Mouse (Mus musculus): Measurements from ENCODE around the gene Mios.
A peak's percentile ranks its signal among the peaks of the same experiment; 100 is the strongest.

Mios gene

DNA sequence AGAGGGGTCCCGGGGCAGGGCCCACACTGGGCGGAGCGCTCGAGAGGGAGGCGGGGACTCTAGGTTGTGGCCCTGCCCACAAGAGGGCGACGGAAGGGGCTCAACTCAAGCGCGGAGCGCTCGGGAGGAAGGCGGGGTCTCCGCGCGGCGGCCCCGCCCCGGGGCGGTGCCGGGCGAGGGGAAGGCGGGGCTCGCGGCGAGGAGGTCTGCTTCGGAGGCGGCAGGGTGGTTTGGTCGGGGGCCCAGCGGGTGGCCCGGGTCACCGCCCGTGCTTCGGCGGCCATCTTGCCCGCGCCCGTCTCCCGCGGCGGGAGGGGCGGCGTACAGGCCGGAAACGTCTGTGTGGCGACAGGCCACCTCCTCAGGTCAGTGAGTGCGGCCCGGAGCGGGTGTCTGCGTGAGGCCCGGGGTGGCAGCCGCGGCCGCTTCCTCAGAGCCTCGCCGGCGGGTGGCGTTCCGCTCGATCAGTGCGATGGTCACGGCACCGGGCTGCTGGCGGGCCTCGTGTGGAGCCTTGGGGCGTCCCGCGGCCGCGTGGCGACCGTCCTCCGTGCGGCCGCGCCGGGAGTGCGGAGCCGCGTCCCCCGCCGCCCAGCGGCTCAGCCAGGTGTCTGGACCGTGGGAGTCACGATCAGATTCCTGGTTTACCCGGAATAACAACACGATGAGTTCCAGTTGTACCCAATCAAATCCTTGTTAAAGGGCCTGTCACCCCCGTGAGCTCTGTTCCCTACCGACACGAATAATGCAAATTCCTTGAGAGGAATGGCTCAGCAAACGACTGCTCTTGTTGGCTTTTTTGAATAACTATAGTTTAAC lies at the start of gene Mios:
Gene Mios, plus strand, starts transcription at position 176 of the 819 bp plus-strand sequence.
- peak; percentile 92 for DNase-seq (ENCODE audit: low spot score)

DNA sequence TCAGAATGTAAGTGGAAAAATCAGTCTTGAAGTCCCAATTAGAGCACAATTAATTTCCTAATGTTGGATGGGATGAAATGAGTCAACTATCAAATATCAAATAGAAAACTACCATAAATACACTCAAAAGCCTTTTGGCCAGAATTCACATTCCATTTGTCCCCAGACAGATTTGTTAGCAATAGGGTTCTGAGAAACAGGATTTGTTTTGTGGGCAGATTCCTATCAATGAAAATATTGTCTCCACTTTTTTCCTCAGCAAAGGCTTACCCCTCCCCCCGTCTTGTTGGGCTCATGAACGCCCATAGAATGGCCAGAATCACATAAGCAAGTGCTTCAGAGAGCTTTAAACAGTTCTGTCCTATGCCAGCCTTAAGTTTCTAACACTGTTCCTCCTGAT lies 49.0 kb upstream of the Mios start:
- no peak for DNase-seq (ENCODE audit: low spot score)

DNA sequence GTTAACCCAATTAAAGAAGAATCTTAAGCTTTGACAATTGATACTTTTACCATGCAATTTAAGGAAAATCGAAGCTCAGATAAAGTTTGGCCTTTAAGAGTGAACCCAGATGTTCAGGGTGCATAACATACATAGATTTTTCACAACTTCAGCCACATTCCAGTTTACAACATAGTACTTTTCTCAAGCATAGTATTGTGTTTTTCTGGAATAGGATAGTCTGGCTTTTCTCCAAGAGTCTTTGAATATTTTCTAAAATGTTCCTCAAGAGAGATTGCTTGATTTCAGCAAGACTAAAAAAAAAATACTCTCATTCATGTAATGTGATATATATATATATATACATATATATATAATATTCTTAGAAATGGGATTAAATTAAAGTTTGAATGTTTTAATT lies 44.3 kb upstream of the Mios start:
- no peak for DNase-seq (ENCODE audit: low spot score)

DNA sequence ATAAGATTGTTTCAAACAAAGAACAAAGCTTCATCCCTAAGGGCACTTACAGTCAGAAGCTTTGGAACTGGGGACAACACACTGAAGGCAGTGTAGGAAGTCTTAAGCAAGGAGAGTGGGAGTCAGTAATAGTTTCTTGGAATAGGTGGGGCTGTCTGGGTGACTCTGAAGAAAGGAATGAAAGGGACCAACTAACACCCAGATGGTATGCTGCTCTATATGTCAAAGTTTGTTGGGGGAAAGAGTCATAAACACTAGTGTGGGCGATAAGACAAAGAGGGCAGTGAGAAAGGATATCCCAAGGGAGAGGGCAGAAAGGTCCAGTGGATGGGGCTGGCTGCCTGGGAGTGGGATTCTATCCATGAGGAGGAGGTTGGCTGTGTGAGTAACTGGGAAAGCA lies 36.9 kb upstream of the Mios start:
- DNase-seq (ENCODE audit: low spot score) = no peak

DNA sequence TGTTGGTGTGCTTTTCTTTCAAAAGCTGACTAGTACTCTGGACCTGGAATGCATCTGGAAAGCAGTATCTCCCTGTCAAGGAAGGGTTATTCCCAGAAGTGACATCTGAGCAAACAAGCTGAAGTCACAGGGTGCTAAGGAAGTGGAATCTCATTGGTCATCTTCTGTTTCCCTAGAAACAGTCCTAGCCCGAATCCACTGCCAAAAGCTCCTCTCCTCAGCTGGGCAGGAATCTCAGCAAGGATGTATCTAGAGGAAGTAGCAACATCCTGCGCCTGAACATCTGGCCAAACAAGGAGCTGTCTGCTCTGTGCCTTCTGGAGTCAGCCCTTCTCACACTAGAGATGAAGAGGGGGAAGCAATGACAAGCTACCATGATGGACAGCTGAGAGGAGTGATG lies 35.0 kb upstream of the Mios start:
- DNase-seq (ENCODE audit: low spot score) = no peak

DNA sequence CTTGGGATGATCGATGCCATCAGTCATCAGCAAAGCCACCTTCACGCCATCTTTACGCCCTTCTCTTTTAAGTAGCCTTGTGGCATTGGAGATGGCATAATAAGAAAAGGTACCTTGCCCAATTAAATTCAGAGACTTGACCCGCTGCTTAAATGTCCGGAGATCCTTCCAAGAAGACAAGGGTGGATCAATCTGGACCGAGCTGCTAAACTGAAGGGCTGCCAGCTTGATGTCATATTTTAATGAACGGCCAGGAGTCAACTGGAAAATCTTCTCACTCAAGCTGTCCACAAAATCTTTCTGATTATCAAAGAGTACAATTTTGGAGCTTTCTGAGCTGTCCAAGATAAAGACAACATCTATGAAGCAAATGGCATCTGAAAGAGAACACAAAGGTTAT lies 33.7 kb upstream of the Mios start:
- no peak for DNase-seq (ENCODE audit: low spot score)

DNA sequence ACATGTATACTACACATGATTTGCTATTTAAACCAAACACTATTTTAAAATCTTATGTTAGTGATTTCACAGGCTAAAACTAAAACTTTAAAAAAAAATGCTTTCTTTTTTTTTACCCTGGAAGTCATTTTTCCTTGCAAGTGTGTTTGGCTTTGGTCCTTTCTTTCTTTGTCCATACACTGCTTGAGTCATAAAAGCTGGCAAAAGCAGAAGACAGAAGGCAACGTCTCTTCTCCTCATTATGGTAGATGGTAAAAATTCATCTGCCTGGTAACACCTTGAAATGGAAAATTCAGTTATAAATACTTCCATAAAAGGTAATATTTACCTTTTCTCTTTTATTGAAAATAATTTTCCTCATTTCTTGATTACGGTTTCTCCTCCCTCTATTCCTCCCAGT lies 32.9 kb upstream of the Mios start:
- no peak for DNase-seq (ENCODE audit: low spot score)

DNA sequence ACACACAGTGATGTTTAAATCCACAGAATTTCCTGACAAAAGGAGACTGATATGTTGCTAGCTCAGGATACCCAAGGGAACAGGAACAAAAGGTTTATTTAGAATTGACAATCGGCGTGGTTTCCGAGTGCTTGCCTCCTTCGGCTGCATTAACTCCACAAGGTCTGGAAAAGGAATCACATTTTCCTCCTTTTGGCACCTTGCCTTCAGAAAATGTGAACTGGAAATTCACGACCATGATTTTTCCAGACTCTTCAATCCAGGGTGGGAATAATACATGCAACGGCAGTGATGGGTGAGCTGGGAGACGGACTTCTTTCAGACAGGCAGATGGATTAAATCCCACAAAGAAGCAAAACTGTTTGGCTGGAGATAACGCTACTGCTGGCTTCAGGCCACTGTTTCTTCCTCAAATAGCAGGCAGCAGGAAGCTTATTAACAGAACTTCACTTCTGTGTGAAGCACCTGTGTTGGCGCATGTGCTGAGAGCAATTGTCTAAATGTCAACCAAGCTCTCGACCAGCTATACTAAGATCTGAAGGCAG lies 30.6 kb upstream of the Mios start:
- DNase-seq (ENCODE audit: low spot score) = peak; percentile 19

DNA sequence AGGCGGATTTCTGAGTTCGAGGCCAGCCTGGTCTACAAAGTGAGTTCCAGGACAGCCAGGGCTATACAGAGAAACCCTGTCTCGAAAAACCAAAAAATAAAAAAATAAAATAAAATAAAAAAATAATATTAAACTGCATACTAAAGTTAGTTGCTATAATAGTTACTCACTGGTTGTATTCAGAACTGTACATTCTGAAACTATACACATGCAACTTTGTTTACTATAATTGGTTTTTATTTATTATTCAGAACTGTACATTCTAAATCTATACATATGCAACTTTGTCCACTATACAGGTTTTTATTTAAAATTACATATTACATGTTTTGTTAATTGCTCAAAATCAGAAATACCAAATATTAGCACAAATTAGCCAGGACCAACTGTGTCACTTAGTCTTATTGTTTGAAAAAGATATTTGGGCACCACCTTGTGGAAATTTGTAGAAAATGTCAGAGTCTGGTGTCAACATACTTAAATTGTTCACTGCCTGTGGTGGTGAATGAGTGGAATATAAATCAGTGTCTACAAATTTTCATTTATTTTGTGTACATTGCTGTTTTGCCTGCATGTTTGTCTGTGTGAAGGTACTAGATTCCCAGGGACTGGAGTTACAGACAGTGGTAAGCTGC lies 20.3 kb upstream of the Mios start:
- peak; percentile 60 for DNase-seq (ENCODE audit: low spot score)

DNA sequence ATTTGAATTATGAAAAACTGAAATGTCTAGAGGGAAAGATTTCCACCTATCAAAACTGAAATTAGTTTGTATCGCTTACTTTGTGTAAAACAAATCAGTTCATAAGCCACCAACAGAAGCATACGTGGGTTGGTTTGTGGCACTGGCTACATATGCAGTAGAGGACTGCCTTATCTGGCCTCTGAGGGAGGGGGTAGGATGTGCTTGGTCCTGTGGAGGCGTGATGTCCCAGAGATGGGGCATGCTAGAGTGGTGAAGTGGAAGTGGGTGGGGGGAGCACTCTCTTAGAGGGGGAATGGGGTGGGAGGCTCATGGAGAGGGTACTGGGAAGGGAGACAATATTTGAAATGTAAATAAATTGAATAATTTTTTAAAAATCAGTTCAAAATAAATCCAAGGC lies 19.1 kb upstream of the Mios start:
- DNase-seq (ENCODE audit: low spot score) = no peak

DNA sequence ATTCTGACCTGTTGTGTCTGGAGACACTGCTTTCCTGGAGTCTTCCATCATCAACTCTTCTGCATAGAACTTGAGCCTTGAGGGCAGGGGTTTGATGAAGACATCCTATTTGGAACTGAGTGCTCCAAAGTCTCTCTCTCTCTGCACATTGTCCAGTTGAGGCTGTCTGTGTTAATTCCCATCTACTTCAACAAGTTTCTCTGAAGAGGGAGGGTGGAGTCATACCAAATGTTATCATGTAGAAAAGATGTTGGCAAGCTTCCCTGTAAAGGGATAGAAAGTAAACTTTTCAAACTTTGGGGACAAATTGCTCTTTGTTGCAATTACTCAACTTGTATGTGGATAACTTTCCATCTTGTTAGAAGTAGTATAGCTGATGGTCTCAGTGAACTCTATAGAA lies 16.5 kb upstream of the Mios start, which contains the start of gene Col28a1:
Gene Col28a1, minus strand, starts transcription at position 101 of the 400 bp plus-strand sequence.
- no peak for DNase-seq (ENCODE audit: low spot score)

DNA sequence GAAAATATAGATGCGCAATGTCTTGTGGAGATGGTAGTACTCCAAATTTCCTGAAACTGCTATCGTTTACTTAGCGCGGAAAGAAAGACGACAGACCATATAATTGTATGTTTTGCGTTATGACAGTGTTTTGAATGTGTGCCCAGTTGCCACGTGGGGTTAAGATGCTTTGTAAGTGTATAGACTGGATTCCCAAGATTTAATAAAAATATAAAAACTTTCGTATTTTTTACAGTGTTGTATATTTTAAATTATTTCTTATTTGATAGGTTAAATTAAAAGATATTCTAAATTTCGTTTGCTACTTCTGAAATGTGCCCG lies 804 bp downstream of the Mios start:
- DNase-seq (ENCODE audit: low spot score) = no peak

DNA sequence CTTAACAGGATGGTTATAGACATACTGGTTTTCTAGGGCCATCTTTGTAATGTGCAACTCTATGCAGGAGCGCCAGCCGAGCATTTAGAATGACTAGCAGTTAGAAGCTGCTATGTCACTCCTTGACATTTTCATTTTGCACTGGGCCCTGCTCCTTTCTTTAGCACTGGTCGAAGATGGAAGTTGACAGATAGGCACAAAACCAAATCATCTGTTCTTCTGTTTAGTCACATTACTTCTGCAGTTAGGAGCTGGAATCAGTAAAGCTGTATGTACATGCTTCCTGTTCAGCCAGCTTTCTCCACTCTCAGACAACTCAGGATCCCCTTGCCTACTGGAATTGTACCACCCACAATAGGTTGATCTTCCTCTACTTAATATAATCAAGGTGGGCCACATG lies 1.6 kb downstream of the Mios start:
- no peak for DNase-seq (ENCODE audit: low spot score)

DNA sequence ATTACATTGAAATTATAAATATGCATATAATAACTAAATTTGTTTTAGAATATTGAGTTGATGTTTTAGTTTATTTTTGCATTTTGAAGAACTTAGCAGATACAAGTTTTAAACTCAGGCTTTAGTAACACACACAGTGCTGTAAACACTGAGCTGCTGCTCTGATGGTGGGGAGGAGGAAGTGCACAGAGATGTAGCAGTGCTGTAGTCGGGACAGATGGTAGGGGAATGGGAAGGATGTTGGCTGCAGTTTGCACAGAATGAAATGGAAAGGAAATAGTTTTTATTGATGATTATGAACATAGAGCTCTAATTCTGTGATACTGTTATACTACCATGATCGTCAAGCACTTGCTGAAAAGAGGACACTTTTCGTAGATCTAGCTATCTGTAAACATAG lies 18.0 kb downstream of the Mios start:
- no peak for DNase-seq (ENCODE audit: low spot score)

DNA sequence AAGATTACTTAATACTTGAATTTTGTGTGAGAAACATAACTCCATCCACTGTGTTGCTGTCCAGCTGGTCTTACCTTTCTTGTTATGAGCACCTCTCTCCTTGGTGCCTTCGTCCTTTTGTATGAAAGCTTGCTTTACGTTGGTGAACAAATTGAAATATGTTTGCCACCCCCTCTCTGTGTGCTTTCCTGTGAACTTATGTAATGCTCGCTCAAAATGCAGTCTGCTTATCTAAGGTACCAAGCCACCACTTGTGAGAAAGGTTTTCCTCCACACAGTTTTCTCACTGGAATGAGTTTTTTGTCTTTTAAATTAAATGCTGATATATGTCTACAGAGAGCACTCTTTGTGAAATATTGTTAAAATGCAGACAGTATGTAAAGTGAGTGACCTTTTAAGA lies 19.6 kb downstream of the Mios start:
- no peak for DNase-seq (ENCODE audit: low spot score)

DNA sequence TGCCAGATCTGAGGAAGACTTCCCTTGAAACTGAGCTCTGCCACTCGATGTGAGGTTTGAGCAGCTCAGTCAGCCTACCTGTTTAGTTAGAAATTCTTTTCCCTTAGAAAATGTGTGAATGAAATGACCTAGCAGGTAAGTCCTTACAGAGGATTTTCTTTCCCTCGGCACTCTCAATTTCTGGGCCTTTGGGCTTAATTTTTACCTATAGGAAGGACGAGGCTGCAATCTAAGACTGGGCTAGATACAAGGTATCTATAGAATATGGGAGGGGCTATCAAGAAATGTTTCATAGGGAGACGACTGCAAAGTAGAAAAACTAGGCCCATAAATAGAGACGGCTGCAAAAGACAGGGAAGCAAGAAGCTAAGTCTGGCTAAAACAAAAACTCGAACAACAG lies 49.3 kb downstream of the Mios start:
- DNase-seq (ENCODE audit: low spot score) = peak; percentile 11

DNA sequence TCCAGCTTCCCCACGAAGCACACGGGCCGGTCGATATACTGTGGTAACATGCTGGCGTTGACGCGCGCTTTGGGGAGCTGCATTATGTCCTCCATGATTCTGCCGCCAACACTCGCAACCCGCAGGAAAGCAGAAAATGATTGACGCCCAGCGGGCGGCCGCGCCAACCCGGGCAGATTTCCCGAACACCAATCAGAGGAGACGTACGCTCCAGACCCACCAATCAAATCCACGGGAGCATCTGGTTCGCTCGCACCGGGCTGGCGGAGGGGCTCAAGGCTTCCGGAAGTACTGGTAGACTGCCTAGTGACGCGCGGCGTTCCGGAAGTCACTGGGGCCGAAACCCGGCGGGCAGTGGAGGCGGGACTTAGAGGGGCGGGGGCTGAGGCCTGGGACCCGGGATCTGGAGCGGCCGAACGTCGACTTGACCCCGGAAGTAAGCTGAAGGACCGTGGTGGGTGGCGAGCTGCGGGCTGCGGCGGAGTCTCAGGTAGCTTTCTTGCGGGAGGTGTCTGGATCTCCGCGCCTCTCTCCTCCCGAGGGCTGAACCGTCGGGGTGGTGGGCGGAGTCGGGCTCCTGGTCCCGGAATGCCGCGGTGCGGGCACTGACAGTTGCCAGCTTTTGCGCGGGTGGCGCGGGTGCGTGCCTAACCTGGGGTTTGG lies 50.1 kb downstream of the Mios start, which contains the start of the genes Rpa3, Umad1 and Gm45062:
Gene Rpa3, minus strand, starts transcription at position 170 of the 663 bp plus-strand sequence.
Gene Umad1, plus strand, starts transcription at position 285 of the 663 bp plus-strand sequence.
Gene Gm45062, plus strand, starts transcription at position 447 of the 663 bp plus-strand sequence.
- peak; percentile 98 for DNase-seq (ENCODE audit: low spot score)

DNA sequence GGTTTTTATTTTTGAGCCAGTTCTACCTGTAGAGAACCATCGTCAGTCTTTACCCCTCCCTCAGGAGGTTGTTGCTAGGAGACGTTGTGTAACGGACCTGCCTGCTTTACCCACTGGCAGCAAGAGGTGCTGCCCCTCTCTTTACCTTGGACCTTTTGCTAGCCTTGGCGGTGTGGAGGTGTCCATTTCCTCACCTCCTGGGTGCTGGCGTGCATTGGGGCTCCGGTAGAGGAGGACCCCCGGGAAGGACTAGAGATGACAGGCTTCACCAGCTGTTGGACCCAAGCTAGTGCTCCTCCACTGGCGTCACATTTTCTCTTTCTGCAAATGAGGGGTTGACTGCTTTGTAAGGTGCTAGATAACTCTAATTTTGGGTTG lies 50.6 kb downstream of the Mios start:
- no peak for DNase-seq (ENCODE audit: low spot score)

DNA sequence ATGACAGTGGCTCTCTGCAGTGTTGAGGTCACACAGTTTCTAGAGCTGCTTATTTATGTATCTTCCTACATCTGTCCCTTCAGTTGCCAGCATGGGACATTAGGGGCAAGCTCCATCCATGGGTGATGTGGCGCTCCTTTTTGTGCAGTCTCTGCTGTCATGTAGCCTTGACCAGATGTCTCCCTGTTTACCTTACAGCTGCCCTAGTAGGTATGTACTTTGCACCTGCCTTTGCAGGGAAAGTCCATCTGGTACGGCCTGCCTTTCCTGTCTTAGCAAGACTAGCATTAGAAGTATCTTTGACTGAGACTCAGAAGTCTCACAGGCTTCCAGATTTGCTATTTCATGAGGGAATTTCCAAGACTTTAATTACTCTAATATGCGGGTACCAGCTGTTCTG lies 62.0 kb downstream of the Mios start:
- DNase-seq (ENCODE audit: low spot score) = no peak

DNA sequence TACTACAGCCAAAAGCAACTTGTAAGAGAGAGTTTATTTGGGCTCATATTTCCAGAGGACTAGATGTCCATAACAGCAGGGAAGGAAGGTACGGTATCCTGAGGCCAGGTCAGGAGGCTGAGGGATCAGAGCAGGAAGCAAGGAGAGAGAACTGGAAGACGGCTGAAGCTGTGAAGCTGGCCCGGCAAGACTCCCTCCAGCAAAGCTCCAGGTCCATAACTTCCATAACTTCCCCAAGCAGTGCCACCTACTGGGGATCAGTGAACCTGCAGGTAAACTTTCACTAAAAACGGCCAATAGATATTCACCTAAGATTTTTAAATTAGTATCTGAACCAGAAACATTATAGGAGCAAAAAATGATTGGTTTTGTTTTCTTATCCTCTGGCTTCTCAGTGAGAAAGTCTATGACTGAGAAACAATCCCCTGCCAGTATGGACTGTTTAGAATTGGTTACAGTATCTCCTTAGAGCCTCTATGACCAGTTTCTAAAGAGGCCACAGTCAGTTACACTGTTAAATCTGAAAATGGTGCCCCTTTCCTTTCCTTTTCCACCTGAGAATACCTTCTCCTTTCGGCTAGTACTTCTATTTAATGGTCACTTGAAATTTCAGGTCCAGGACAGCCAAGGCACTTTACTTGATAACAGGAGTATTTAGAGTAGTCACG lies 65.5 kb downstream of the Mios start:
- peak; percentile 72 for DNase-seq (ENCODE audit: low spot score)

DNA sequence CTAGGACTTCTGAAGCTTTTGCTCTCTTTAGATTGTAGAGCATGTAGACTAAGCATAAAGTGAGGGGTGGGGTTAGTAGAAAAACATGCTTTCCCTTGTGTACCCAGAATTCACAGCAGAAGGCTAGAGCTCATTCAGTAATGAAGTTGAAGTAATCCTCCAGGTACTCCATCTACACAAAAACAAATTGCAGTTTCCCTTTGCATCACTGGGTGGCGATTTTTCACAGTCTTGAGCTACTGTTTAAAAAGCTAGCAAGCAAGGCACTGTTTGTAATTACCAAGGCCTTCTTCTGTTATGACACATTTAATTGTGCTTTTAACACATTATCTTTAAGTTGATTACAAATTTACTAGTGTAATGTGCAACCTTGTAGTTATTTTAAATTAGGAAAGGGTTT lies 66.1 kb downstream of the Mios start:
- DNase-seq (ENCODE audit: low spot score) = peak; percentile 66

DNA sequence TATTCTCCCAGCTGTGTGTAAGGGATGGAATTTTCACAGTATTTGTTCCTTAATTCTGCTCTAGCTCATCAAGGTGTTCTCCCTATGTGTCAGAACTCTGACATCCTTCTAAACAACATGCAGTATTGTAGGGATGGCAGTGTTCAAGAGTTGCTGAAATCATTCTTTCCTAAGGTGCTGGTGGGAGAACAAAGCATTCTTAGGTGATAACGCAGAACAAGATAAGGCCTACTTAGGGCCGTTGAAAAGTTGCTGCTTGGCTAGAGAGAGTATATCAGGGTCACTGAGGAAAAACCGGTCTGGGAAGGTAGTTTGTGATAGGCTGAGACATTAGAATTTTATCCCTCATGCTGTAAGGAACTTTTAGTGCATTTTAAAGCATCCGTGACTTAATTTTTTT lies 67.4 kb downstream of the Mios start:
- DNase-seq (ENCODE audit: low spot score) = no peak

Data from retina, embryonic 14.5 days (tissue).